Mouse (Mus musculus) adrenal gland (tissue): ENCODE results near the gene Prkab2.

ENCODE experiments used
- intact Hi-C: fragments of 180-260 bp; cut with DNase I; formaldehyde crosslinking; loops from one replicate; pipeline ENCODE4 v1.15.1; 2025
- microRNA-seq, 2 experiments: library from miRNA; unstranded; fragments of <30 nt; microRNA quantifications; one replicate each; pipeline ENCODE4; 2019

Gene Prkab2

DNA sequence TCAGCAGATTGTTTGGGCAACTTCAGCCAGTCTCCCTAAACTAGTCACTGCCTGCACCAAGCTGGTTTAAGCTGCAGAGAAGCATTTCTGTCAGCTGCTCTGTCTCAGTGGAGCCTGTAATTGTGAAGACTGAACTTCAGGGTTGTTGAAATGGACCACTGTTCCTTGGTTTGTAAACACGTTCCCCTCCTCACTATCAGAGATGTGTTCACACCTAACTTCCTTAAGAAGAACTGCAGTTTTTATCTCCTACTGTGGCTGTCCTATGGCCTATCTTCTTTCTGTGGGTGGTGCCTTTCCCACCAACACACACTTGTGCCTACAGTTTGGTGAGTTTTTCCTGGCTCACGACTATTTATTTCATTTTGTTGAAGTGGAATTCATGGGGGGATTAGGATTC, 31.3 kb downstream of the Prkab2 start:
- intact Hi-C loops, result no loop called here

DNA sequence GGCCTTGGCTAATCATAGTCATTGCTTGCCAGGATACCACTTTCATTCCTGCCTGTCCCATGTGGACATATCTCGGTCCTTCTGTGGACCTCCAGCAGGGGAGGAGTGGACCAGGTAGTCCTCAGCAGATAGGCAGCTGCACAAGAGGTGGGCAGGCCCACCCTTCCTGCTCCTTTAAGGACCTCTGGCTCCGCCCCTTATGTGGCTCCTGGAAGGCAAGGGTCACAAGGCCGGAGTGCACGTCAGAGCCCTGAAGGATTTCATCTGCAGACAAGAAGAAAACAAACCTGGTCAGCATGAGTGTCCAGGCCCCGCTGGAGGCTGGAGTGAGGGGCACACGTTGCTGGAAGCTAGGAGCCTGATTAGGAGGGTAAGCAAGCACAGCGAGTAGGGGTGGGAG, 32.6 kb downstream of the Prkab2 start:
- intact Hi-C loops, result no loop called here

DNA sequence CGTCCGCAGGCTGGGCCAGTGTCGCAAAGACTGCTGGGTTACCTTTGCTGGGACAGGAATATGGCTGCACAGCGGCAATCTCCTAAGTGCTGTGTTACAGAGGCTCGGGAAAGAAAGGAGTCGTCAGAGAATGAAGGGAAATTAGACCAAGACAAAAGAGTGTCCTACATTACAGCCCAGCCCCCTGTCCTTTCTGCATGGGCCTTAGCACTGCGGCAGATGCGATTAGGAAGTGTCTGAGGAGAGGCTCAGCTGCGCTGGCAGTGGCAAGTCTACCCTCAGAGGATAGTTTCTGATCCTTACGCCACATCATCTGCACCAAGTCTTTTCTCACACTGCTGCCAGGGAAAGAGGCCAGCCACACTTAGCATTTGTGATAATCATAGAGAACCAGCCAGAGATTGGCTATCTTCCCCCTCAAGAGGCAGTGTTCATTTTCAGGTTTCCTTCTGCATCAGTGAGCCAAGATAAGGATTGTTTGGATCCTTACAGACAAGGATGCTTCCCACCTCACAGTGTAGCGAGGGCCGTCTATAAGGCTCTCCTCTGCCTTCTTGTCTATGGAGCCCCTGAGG, 33.5 kb downstream of the Prkab2 start:
- intact Hi-C loops, result no loop called here

- intact Hi-C loops, result no loop called here
These were observed 35.8 kb downstream of the Prkab2 start for GRCm38 (mm10) chr3:97693806-97694205.

- intact Hi-C loops, result no loop called here
These were observed 38.9 kb downstream of the Prkab2 start for GRCm38 (mm10) chr3:97696866-97697265.

DNA sequence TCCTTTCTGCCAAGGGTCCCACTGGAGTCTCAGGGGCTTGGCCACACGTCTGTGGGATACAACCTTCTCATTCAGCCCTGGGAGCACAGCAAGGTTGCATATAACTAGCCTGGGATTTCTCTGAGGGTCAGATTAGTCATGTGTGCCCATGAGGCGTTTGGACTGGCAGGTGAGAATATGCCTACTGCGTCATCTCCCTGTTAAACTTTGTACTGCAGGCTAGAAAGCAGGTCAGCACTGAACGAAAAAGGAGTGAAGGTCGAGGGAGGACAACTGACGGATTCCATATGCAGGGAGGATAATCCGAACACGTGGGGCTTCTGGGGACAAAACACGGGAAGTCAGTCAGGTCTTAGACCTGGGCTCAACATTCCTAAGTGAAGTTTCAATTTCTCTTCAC, 39.3 kb downstream of the Prkab2 start:
- intact Hi-C loops, result no loop called here

DNA sequence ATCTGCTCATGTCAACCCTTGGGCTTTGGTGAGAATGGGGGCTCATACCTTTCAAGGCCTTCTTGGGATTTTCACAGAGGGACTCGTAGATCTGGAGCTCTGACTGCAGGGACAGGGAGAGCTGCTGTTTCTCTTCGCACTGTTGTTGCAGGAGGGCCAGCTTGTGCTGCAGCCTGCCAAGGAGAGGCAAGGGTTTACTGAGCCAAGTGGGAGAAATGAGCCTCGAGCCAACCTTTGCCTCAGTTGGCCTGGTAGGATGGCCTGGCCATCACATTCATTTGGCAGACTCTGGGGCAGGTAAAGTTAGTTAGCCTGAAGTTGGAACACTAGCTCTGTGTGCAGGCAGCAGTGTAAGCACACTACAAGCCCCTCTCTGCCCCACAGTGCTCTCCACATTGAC, 41.1 kb downstream of the Prkab2 start:
- intact Hi-C loops, result no loop called here

- intact Hi-C loops, result no loop called here
These were observed 43.2 kb downstream of the Prkab2 start for GRCm38 (mm10) chr3:97701198-97701597.

DNA sequence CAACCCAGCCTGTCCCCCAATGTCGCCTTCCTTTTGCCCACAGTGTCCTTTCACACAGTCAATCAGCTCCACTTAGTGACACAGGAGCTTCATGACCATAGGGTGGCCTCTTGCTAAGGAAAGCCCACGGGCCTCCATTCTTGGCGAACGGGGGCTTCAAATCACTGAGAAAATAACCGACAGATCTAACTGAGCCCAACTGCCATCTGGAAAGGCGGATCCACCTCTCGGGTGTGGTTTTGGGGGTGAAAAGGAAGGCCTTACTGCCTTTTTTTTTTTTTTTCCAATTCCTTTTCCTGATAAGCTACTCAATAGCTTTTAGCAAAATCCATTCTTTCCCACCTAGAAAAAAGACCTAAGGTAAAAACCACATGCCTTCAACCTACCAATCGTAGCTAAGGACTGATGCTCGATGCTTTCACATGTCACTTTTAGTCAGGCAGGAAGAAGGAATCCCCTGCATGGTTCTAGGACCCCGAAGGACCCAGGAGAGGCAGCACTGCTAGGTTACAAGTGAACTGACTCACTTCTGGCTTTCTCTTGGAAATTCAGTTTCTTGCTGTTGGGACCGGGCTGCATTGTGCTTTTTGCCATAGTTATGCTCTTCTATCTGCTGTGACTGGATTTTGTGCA, 44.6 kb downstream of the Prkab2 start:
- intact Hi-C loops, result no loop called here

- intact Hi-C loops, result no loop called here
These were observed 47.5 kb downstream of the Prkab2 start for GRCm38 (mm10) chr3:97705508-97705907.

DNA sequence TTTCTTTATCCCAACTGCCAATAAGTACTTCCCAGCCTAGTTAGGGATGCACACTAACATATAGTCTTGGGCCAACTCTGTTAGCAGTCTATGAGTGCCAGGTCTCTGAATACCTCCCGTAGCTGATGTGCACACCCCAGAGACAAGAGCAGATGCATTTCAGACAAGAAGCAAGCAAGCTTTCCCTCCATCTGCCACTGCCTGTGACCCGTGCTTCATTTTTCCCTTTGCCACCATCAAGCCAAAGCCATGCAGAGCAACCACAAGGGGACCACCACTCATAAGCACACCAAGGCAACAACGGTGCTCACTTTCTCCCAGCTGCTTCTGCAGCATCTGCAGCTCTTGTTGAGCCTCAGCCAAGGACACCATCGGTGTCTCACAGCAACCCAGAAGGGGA, 48.6 kb downstream of the Prkab2 start:
- intact Hi-C loops, result no loop called here

DNA sequence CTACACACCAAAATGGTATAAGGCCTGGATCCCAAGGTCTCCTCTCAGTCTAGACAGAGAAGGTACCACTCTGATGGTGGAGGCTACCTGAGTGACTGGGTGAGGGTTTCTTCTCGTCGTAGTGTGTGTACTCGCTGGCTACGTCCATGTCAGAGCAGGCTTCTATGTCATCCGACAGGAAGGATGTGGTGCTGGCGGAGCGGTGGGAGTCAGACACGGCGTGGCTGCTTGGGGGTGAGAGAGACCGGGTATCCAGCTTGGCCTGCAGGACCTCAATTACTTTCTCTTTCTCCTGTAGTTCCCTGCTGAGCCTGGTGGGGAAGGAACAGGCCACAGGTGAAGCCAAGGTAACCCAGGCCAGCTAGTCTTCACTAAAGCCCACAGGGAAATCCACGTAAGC, 52.1 kb downstream of the Prkab2 start:
- intact Hi-C loops, result no loop called here

- intact Hi-C loops, result no loop called here
These were observed 52.9 kb downstream of the Prkab2 start for GRCm38 (mm10) chr3:97710881-97711280.

- intact Hi-C loops, result no loop called here
These were observed 57.9 kb downstream of the Prkab2 start for GRCm38 (mm10) chr3:97715922-97716321.

GRCm38 (mm10) chr3:97719116-97719515, 61.1 kb downstream of the Prkab2 start:
- intact Hi-C loops, result no loop called here

Small RNA genes lying within 50 kb of the gene (microRNA-seq; reads per million reads assigned to microRNA genes)
- 0 reads per million in 2 experiments for gene Mir7225
